Mouse (Mus musculus): ENCODE measurements around the gene Enho. TPM values are rescaled to one million over a fixed set of nuclear protein-coding genes. Genes with fewer than 3 reads are reported as not detected.

Gene Enho
- 1 to 10 TPM in 1 of 2 experiments, under 1 TPM in 1; 0.52 to 1.4 TPM for total RNA-seq (2023)

GRCm38 (mm10) chr4:41639913-41640507 lies at the start of gene Enho:
Gene Enho, minus strand, starts transcription at chr4:41640324.

Other genes starting within 250 kb of the Enho start
- gene Kif24, start 175.4 kb downstream of the Enho start, total RNA-seq (2023) = 1 to 10 TPM; 2.5 to 2.8 TPM
- gene Nudt2, start 175.2 kb downstream of the Enho start, total RNA-seq (2023) = 1 to 10 TPM; 5.9 to 6.3 TPM
- under 1 TPM in 1 of 2 experiments, not detected in 1; 0.79 TPM for gene AI464131, start 137.2 kb downstream of the Enho start, total RNA-seq (2023)
- gene 1110017D15Rik, start 123.0 kb downstream of the Enho start, total RNA-seq (2023) = not detected
- gene Fam219a, start 70.8 kb downstream of the Enho start, total RNA-seq (2023) = 10 to 100 TPM; 24.2 to 27.6 TPM
- not detected for gene Dnaic1, start 70.5 kb downstream of the Enho start, total RNA-seq (2023)
- gene Cntfr, start 56.8 kb upstream of the Enho start, total RNA-seq (2023) = not detected
- gene Il11ra1, start 59.7 kb upstream of the Enho start, total RNA-seq (2023) = 10 to 100 TPM; 18.0 to 18.1 TPM
- gene Rpp25l, start 73.2 kb upstream of the Enho start, total RNA-seq (2023) = 10 to 100 TPM; 20.0 to 22.7 TPM
- gene Dctn3, start 82.8 kb upstream of the Enho start, total RNA-seq (2023) = 10 to 100 TPM; 61.7 to 62.9 TPM
- not detected for gene Arid3c, start 90.8 kb upstream of the Enho start, total RNA-seq (2023)
- 10 to 100 TPM; 35.1 to 40.0 TPM for gene Galt, start 114.9 kb upstream of the Enho start, total RNA-seq (2023)
- gene Sigmar1, start 115.8 kb upstream of the Enho start, total RNA-seq (2023) = 10 to 100 TPM; 38.6 to 50.0 TPM
- 1 to 10 TPM; 4.2 to 6.0 TPM for gene Ccl27a, start 133.9 kb upstream of the Enho start, total RNA-seq (2023)

Measured in monocyte, adult 59 days (primary cell).